Mouse (Mus musculus): ENCODE data around the gene Lin7c. TPM values are rescaled to one million over a fixed set of nuclear protein-coding genes. Genes with fewer than 3 reads are reported as not detected.

Gene Lin7c
- polyA plus RNA-seq, 1 experiment from 2014 or later, result 18.0 TPM

GRCm38 (mm10) chr2:109909122-109909521 is 18.5 kb downstream of the Lin7c start:
- Histone ChIP-seq H3K4me3 (ENCODE audit: low read depth, low read length) (no peak overlapping the region), H3K9me3 (replicated peaks; ENCODE audit: control insufficient read depth, low read length) (no peaks in the 10 kb centered on the region), H3K27me3 (ENCODE audit: control insufficient read depth, insufficient read depth, low read depth, low read length) (no peaks in the 10 kb centered on the region), H3K36me3 (ENCODE audit: control insufficient read depth, insufficient read depth) (no peaks in the 10 kb centered on the region), H3K27ac (ENCODE audit: low read length) (no peak overlapping the region), H3K4me2 (ENCODE audit: low read depth, low read length) (no peak overlapping the region), H3K9ac (ENCODE audit: low read depth, low read length) (no peak overlapping the region), H3K4me1 (ENCODE audit: control insufficient read depth, low read depth, low read length) (no peaks in the 10 kb centered on the region)
- no peak for ATAC-seq (ENCODE audit: low read depth)
- WGBS (ENCODE audit: insufficient replicate concordance), result 46% methylated on average over 2 of the region's 2 CpGs

- no peak overlapping the region for H3K4me2 ChIP-seq (ENCODE audit: low read depth, low read length)
- no peaks in the 10 kb centered on the region for H3K36me3 ChIP-seq (ENCODE audit: control insufficient read depth, insufficient read depth)
- ATAC-seq (ENCODE audit: low read depth), result no peak
- WGBS (ENCODE audit: insufficient replicate concordance), result 76% methylated on average over 8 of the region's 8 CpGs
- no peaks in the 10 kb centered on the region for H3K27me3 ChIP-seq (ENCODE audit: control insufficient read depth, insufficient read depth, low read depth, low read length)
- peaks cover 2% of the 10 kb centered on the region; the same call in 1 of the 2 replicates for H3K4me1 ChIP-seq (ENCODE audit: control insufficient read depth, low read depth, low read length)
- H3K27ac ChIP-seq (ENCODE audit: low read length), result no peak overlapping the region
- no peak overlapping the region for H3K4me3 ChIP-seq (ENCODE audit: low read depth, low read length)
- H3K9me3 ChIP-seq (replicated peaks; ENCODE audit: control insufficient read depth, low read length), result no peaks in the 10 kb centered on the region
- no peak overlapping the region for H3K9ac ChIP-seq (ENCODE audit: low read depth, low read length)
These were observed 21.6 kb downstream of the Lin7c start for GRCm38 (mm10) chr2:109912216-109912615.

- no peaks in the 10 kb centered on the region for H3K9me3 ChIP-seq (replicated peaks; ENCODE audit: control insufficient read depth, low read length)
- no peak for ATAC-seq (ENCODE audit: low read depth)
These were observed 22.1 kb downstream of the Lin7c start for GRCm38 (mm10) chr2:109912766-109913165.

GRCm38 (mm10) chr2:109913241-109913640 is 22.6 kb downstream of the Lin7c start:
- Histone ChIP-seq H3K36me3 (ENCODE audit: control insufficient read depth, insufficient read depth) (no peaks in the 10 kb centered on the region), H3K27me3 (ENCODE audit: control insufficient read depth, insufficient read depth, low read depth, low read length) (no peaks in the 10 kb centered on the region; the same call in 1 of the 2 replicates), H3K9ac (ENCODE audit: low read depth, low read length) (no peak overlapping the region), H3K4me1 (ENCODE audit: control insufficient read depth, low read depth, low read length) (peaks cover 2% of the 10 kb centered on the region; the same call in 1 of the 2 replicates), H3K9me3 (replicated peaks; ENCODE audit: control insufficient read depth, low read length) (no peaks in the 10 kb centered on the region), H3K4me3 (ENCODE audit: low read depth, low read length) (no peak overlapping the region), H3K27ac (ENCODE audit: low read length) (no peak overlapping the region), H3K4me2 (ENCODE audit: low read depth, low read length) (no peak overlapping the region)
- no peak for ATAC-seq (ENCODE audit: low read depth)
- WGBS (ENCODE audit: insufficient replicate concordance), result 38% methylated on average over 8 of the region's 8 CpGs

More at GRCm38 (mm10) chr2:109912766-109913165, 22.1 kb downstream of the Lin7c start:
- H3K27me3 ChIP-seq (ENCODE audit: control insufficient read depth, insufficient read depth, low read depth, low read length), result no peaks in the 10 kb centered on the region; the same call in 1 of the 2 replicates
- H3K9ac ChIP-seq (ENCODE audit: low read depth, low read length), result no peak overlapping the region
- H3K4me3 ChIP-seq (ENCODE audit: low read depth, low read length), result no peak overlapping the region
- peaks cover 2% of the 10 kb centered on the region; the same call in 1 of the 2 replicates for H3K4me1 ChIP-seq (ENCODE audit: control insufficient read depth, low read depth, low read length)
- H3K36me3 ChIP-seq (ENCODE audit: control insufficient read depth, insufficient read depth), result no peaks in the 10 kb centered on the region
- WGBS (ENCODE audit: insufficient replicate concordance), result 67% methylated on average over 12 of the region's 12 CpGs
- H3K4me2 ChIP-seq (ENCODE audit: low read depth, low read length), result no peak overlapping the region
- no peak overlapping the region for H3K27ac ChIP-seq (ENCODE audit: low read length)

- H3K9ac ChIP-seq (ENCODE audit: low read depth, low read length), result no peak overlapping the region
- ATAC-seq (ENCODE audit: low read depth), result no peak
- H3K9me3 ChIP-seq (replicated peaks; ENCODE audit: control insufficient read depth, low read length), result no peaks in the 10 kb centered on the region
- H3K27me3 ChIP-seq (ENCODE audit: control insufficient read depth, insufficient read depth, low read depth, low read length), result no peaks in the 10 kb centered on the region; the same call in 1 of the 2 replicates
- no peak overlapping the region for H3K27ac ChIP-seq (ENCODE audit: low read length)
- H3K4me1 ChIP-seq (ENCODE audit: control insufficient read depth, low read depth, low read length), result peaks cover 11% of the 10 kb centered on the region
- no peaks in the 10 kb centered on the region for H3K36me3 ChIP-seq (ENCODE audit: control insufficient read depth, insufficient read depth)
- no peak overlapping the region for H3K4me3 ChIP-seq (ENCODE audit: low read depth, low read length)
- no peak overlapping the region for H3K4me2 ChIP-seq (ENCODE audit: low read depth, low read length)
These were observed 23.9 kb downstream of the Lin7c start for GRCm38 (mm10) chr2:109914601-109915000.

- no peaks in the 10 kb centered on the region for H3K9me3 ChIP-seq (replicated peaks; ENCODE audit: control insufficient read depth, low read length)
- H3K36me3 ChIP-seq (ENCODE audit: control insufficient read depth, insufficient read depth), result no peaks in the 10 kb centered on the region
- no peak for ATAC-seq (ENCODE audit: low read depth)
- 6% methylated on average over 11 of the region's 11 CpGs for WGBS (ENCODE audit: insufficient replicate concordance)
- peak overlapping the region; percentile 43; the same call in 1 of the 2 replicates for H3K9ac ChIP-seq (ENCODE audit: low read depth, low read length)
- peaks cover 20% of the 10 kb centered on the region for H3K4me1 ChIP-seq (ENCODE audit: control insufficient read depth, low read depth, low read length)
- H3K4me3 ChIP-seq (ENCODE audit: low read depth, low read length), result peak overlapping the region; percentile 77
- peak overlapping the region; percentile 93 for H3K4me2 ChIP-seq (ENCODE audit: low read depth, low read length)
- H3K27ac ChIP-seq (ENCODE audit: low read length), result no peak overlapping the region
- no peaks in the 10 kb centered on the region; the same call in 1 of the 2 replicates for H3K27me3 ChIP-seq (ENCODE audit: control insufficient read depth, insufficient read depth, low read depth, low read length)
These were observed 26.3 kb downstream of the Lin7c start for GRCm38 (mm10) chr2:109916782-109917495.

GRCm38 (mm10) chr2:109917496-109918413 is 27.1 kb downstream of the Lin7c start, which contains the start of gene Lgr4:
Gene Lgr4, plus strand, starts transcription at chr2:109917647.
- H3K9me3 ChIP-seq (replicated peaks; ENCODE audit: control insufficient read depth, low read length), result no peaks in the 10 kb centered on the region
- peak; percentile 96 for ATAC-seq (ENCODE audit: low read depth)
- peaks cover 20% of the 10 kb centered on the region for H3K4me1 ChIP-seq (ENCODE audit: control insufficient read depth, low read depth, low read length)
- WGBS (ENCODE audit: insufficient replicate concordance), result under 1% methylated on average over 93 of the region's 111 CpGs
- peak within 1 kb of the TSS; percentile 77 for H3K4me3 ChIP-seq (ENCODE audit: low read depth, low read length)
- no peaks in the 10 kb centered on the region; the same call in 1 of the 2 replicates for H3K27me3 ChIP-seq (ENCODE audit: control insufficient read depth, insufficient read depth, low read depth, low read length)
- peak within 1 kb of the TSS; percentile 78 for H3K9ac ChIP-seq (ENCODE audit: low read depth, low read length)
- peak within 1 kb of the TSS; percentile 93 for H3K4me2 ChIP-seq (ENCODE audit: low read depth, low read length)
- no peaks in the 10 kb centered on the region for H3K36me3 ChIP-seq (ENCODE audit: control insufficient read depth, insufficient read depth)
- peak within 1 kb of the TSS; percentile 90 for H3K27ac ChIP-seq (ENCODE audit: low read length)

GRCm38 (mm10) chr2:109918592-109919262 is 28.1 kb downstream of the Lin7c start:
- Histone ChIP-seq H3K36me3 (ENCODE audit: control insufficient read depth, insufficient read depth) (no peaks in the 10 kb centered on the region), H3K9ac (ENCODE audit: low read depth, low read length) (peak overlapping the region; percentile 78), H3K4me1 (ENCODE audit: control insufficient read depth, low read depth, low read length) (peaks cover 20% of the 10 kb centered on the region), H3K27ac (ENCODE audit: low read length) (no peak overlapping the region), H3K4me2 (ENCODE audit: low read depth, low read length) (peak overlapping the region; percentile 93), H3K4me3 (ENCODE audit: low read depth, low read length) (peak overlapping the region; percentile 77), H3K27me3 (ENCODE audit: control insufficient read depth, insufficient read depth, low read depth, low read length) (no peaks in the 10 kb centered on the region; the same call in 1 of the 2 replicates), H3K9me3 (replicated peaks; ENCODE audit: control insufficient read depth, low read length) (no peaks in the 10 kb centered on the region)
- no peak for ATAC-seq (ENCODE audit: low read depth)
- 11% methylated on average over 22 of the region's 22 CpGs for WGBS (ENCODE audit: insufficient replicate concordance)
